8 mouse cellular contexts compared by ENCODE assay signal in the genomic region with DNA sequence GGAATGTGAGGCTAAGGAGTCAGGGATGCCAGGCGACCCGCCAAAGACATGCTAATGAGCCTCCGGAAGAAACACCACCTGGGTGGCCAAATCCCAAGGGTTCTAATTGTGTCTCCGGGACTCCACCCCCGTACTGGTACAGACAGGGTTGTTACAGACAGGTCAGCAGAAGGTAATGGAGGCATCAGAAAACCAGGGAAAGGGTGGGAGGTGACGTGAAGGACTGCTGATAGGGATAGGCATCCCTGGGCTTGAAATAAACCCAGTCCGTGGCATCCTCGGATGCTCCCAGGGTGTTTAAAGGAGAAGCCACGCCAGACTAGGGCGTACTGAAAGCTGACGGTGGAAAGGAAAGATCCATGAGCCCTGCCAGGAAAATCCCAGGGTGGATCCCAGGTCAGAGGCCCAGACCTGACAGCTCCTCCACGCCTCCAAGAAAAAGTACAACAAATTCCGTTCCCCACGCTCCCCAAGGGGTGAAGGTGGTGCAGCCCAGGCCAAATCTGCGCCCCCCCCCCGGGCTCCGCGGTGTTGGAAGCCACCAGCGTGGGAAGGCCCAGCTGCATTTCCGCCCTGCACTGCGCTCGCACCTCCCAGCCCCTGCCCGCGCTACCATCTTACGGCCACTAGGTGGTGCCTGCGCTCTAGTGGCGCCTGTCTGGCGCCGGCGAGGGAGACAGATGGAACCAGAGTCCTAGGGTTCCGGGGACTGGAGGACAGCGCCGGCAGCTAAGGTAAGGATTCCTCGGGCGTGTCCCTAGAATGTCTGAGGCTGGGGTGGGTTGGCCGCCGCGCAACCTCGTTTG. TPM values are rescaled to one million over a fixed set of nuclear protein-coding genes. Genes with fewer than 3 reads are reported as not detected.
DNase-seq lines count a peak whose midpoint lies in the region; ATAC-seq and TF ChIP-seq lines count a peak whose summit lies in the region.

A gene (plus strand): TSS at position 172 of the 806 bp plus-strand sequence.

- H3K36me3 ChIP-seq in MEL (ENCODE audit: control insufficient read depth in 1 of 2, insufficient read depth in 2 of 2, low read length in 2 of 2): peaks cover 0 to 5% of the 10 kb centered on the region in 2 experiments; a peak in 2 of 4 replicates
- no peaks in the 10 kb centered on the region for H3K36me3 ChIP-seq in lung, embryonic 16.5 days (ENCODE audit: control insufficient read depth, insufficient read depth, low read length)

- peaks cover 0 to 8% of the 10 kb centered on the region in 2 experiments; a peak in 2 of 4 replicates for H3K4me1 ChIP-seq in MEL (ENCODE audit: control insufficient read depth in 1 of 2, insufficient read depth in 2 of 2, low read length in 2 of 2)
- peaks cover 6% of the 10 kb centered on the region; the same call in 1 of the 2 replicates for H3K4me1 ChIP-seq in cerebellum, adult 2 months (ENCODE audit: control insufficient read depth, insufficient read depth, low read length)
- peaks cover 6% of the 10 kb centered on the region; the same call in 1 of the 2 replicates for H3K4me1 ChIP-seq in lung, embryonic 16.5 days (replicated peaks; ENCODE audit: control insufficient read depth, insufficient read depth, low read length)

- WGBS in cerebellum, adult 2 months: under 1% methylated on average over 38 of the region's 39 CpGs
- WGBS in lung, embryonic 16.5 days: 2% methylated on average over 39 of the region's 39 CpGs

- no peaks in the 10 kb centered on the region for H3K27me3 ChIP-seq in MEL (ENCODE audit: control insufficient read depth in 1 of 2, insufficient read depth in 2 of 2, low read length in 2 of 2)
- H3K27me3 ChIP-seq in cerebellum, adult 2 months (ENCODE audit: control insufficient read depth, insufficient read depth, low read length): no peaks in the 10 kb centered on the region
- no peaks in the 10 kb centered on the region for H3K27me3 ChIP-seq in lung, embryonic 16.5 days (ENCODE audit: control insufficient read depth, insufficient read depth, low read depth, low read length)

- H3K27ac ChIP-seq in MEL (ENCODE audit: control insufficient read depth, low read depth, low read length): no peak within 1 kb of the TSS
- H3K27ac ChIP-seq in cerebellum, adult 2 months (ENCODE audit: insufficient read depth, low read length): peak within 1 kb of the TSS; percentile 93
- H3K27ac ChIP-seq in lung, embryonic 16.5 days (ENCODE audit: low read length): peak within 1 kb of the TSS; percentile 34; the same call in 1 of the 2 replicates

- H3K4me3 ChIP-seq in MEL (ENCODE audit: control insufficient read depth in 1 of 2, insufficient read depth in 1 of 2, low read depth in 2 of 2, low read length in 2 of 2): peak within 1 kb of the TSS; percentile 66 to 68
- peak within 1 kb of the TSS; percentile 88 for H3K4me3 ChIP-seq in cerebellum, adult 2 months (replicated peaks; ENCODE audit: insufficient read depth, low read depth, low read length)
- H3K4me3 ChIP-seq in lung, embryonic 16.5 days (ENCODE audit: low read length): peak within 1 kb of the TSS; percentile 66

- H3K9me3 ChIP-seq in MEL (replicated peaks; ENCODE audit: insufficient read depth, low read length): no peaks in the 10 kb centered on the region
- no peaks in the 10 kb centered on the region for H3K9me3 ChIP-seq in lung, embryonic 16.5 days (ENCODE audit: control insufficient read depth, low read length)

- peak; percentile 70 to 99 (median 98); a peak in 5 of 6 replicates for TF ChIP-seq CTCF in MEL (IDR thresholded peaks at IDR 0.05 in 2 of 3, conservative IDR thresholded peaks at IDR 0.05 in 1 of 3; ENCODE audit: control insufficient read depth in 1 of 3, insufficient read depth in 1 of 3, low read depth in 2 of 3, low read length in 3 of 3, poor library complexity in 1 of 3, severe bottlenecking in 1 of 3)
- TF ChIP-seq CTCF in cerebellum, adult 2 months (IDR thresholded peaks at IDR 0.05; ENCODE audit: borderline replicate concordance, insufficient read depth, low read depth, low read length): peak; percentile 93

- ATAC-seq in hematopoietic stem cell, adult 5-6 weeks (replicated peaks in 1 of 2; ENCODE audit: insufficient read depth in 1 of 2, low FRiP score in 2 of 2, low TSS enrichment in 1 of 2, low read depth in 1 of 2, poor library complexity in 2 of 2, severe bottlenecking in 2 of 2): peak; percentile 93 to 95
- ATAC-seq in lung, embryonic 16.5 days (ENCODE audit: low read depth): peak; percentile 96

- no peaks in the 10 kb centered on the region; the same call in 1 of the 2 replicates for H3K79me2 ChIP-seq in MEL (ENCODE audit: control insufficient read depth, insufficient read depth, low read length, poor library complexity)

- peak; percentile 94 for DNase-seq in MEL (ENCODE audit: low read depth, low spot score)
- peak; percentile 95 to 99 for DNase-seq in cerebellum, adult 2 months
- peak; percentile 93 for DNase-seq in forelimb bud, embryonic 11.5 days (ENCODE audit: low read depth, low spot score)
- peak; percentile 95 for DNase-seq in layer of hippocampus, adult 9-10 months (ENCODE audit: low spot score)
- peak; percentile 97 for DNase-seq in ovary, postnatal 10 days (ENCODE audit: low spot score)
- DNase-seq in thymus, postnatal 10 days (ENCODE audit: low spot score in 2 of 2): peak; percentile 96 to 99

- peak; percentile 27 to 33; a peak in 1 of 4 replicates for TF ChIP-seq POLR2A in MEL (IDR thresholded peaks at IDR 0.05; ENCODE audit: control insufficient read depth in 1 of 2, insufficient read depth in 1 of 2, low read depth in 1 of 2, low read length in 2 of 2, poor library complexity in 1 of 2)
- TF ChIP-seq POLR2A in cerebellum, adult 2 months (IDR thresholded peaks at IDR 0.05; ENCODE audit: borderline replicate concordance, insufficient read depth, low read length): 0 out of 2 replicates have a peak, but pooled peaks have one; percentile 15

- H3K4me2 ChIP-seq in lung, embryonic 16.5 days (ENCODE audit: low read depth, low read length): peak within 1 kb of the TSS; percentile 88

- TF ChIP-seq EP300 in MEL (IDR thresholded peaks at IDR 0.05; ENCODE audit: low read depth in 1 of 2, low read length in 2 of 2): no peak

- TF ChIP-seq RAD21 in MEL (IDR thresholded peaks at IDR 0.05; ENCODE audit: low read depth, low read length): peak; percentile 95

- peak within 1 kb of the TSS; percentile 71 for H3K9ac ChIP-seq in MEL (ENCODE audit: control insufficient read depth, low read depth, low read length, poor library complexity, severe bottlenecking)
- peak within 1 kb of the TSS; percentile 82 for H3K9ac ChIP-seq in lung, embryonic 16.5 days (ENCODE audit: low read length)

TF ChIP-seq in MEL, 35 proteins besides CTCF, POLR2A, EP300 and RAD21:
- TF ChIP-seq MAX (IDR thresholded peaks at IDR 0.05; ENCODE audit: low read length) (no peak), NELFE (IDR thresholded peaks at IDR 0.05; ENCODE audit: low read depth, low read length) (peak; percentile 57; the same call in 1 of the 2 replicates), ZMIZ1 (IDR thresholded peaks at IDR 0.05; ENCODE audit: low read depth, low read length) (no peak), MAZ (IDR thresholded peaks at IDR 0.05; ENCODE audit: low read depth, low read length) (peak; percentile 76; the same call in 1 of the 2 replicates), TBP (IDR thresholded peaks at IDR 0.05; ENCODE audit: low read depth, low read length) (peak; percentile 46; the same call in 1 of the 2 replicates), TAL1 (IDR thresholded peaks at IDR 0.05; ENCODE audit: low read length) (no peak), ZNF384 (IDR thresholded peaks at IDR 0.05; ENCODE audit: low read depth, low read length) (no peak), SMC3 (IDR thresholded peaks at IDR 0.05; ENCODE audit: low read depth, low read length) (peak; percentile 96), ELF1 (IDR thresholded peaks at IDR 0.05; ENCODE audit: low read depth, low read length) (peak; percentile 65; the same call in 1 of the 2 replicates), ZKSCAN1 (IDR thresholded peaks at IDR 0.05; ENCODE audit: low read depth, low read length) (no peak), UBTF (IDR thresholded peaks at IDR 0.05; ENCODE audit: borderline replicate concordance, insufficient read depth, low read depth, low read length) (0 out of 2 replicates have a peak, but pooled peaks have one; percentile 81), CHD2 (IDR thresholded peaks at IDR 0.05; ENCODE audit: low read length) (no peak), POLR2AphosphoS5 (IDR thresholded peaks at IDR 0.05; ENCODE audit: borderline replicate concordance, low read depth, low read length) (no peak), ZC3H11A (IDR thresholded peaks at IDR 0.05; ENCODE audit: low read depth, low read length) (peak; percentile 94), MYB (IDR thresholded peaks at IDR 0.05; ENCODE audit: low read depth, low read length) (no peak), POLR2AphosphoS2 (IDR thresholded peaks at IDR 0.05; ENCODE audit: low read length) (no peak), HCFC1 (IDR thresholded peaks at IDR 0.05; ENCODE audit: low read depth, low read length) (peak; percentile 25; the same call in 1 of the 2 replicates), GABPA (IDR thresholded peaks at IDR 0.05; ENCODE audit: low read depth, low read length) (no peak), SIN3A (IDR thresholded peaks at IDR 0.05; ENCODE audit: low read length) (peak; percentile 71; the same call in 1 of the 2 replicates), MYC (IDR thresholded peaks at IDR 0.05; ENCODE audit: low read depth, low read length) (no peak; the same call in 1 of the 2 replicates)

RNA-seq across cellular contexts. Expression of the gene that starts here (rescaled TPM):
- 5.9 and 7.9 TPM in 2 replicates for total RNA-seq in MEL (2012; rRNA removed)
- 10 to 100 TPM; 40.3 to 87.4 TPM for polyA plus RNA-seq in MEL (2012; ENCODE audit: insufficient read depth in 1 of 2, insufficient read length in 2 of 2, low read depth in 1 of 2, low replicate concordance in 2 of 2, missing spikeins in 1 of 2)
- polyA plus RNA-seq in cerebellum, adult 2 months (2012; rRNA removed): 882 and 1,083 TPM in 2 replicates
- total RNA-seq in hematopoietic stem cell, adult 5-6 weeks (2017): 82.6 and 103 TPM in 2 replicates
- 95.9 and 116 TPM in 2 replicates for polyA plus RNA-seq in lung, embryonic 16.5 days (2015; fragmentation: Nextera tagmentation; extraction: Ambion mirVana)
